Mouse (Mus musculus) megakaryocyte, embryonic 14.5 days (primary cell): ENCODE results near the gene Olfr357.

Experiments used
- FLI1 ChIP-seq: IDR thresholded peaks from 2 replicates; pipeline ENCODE4 v1.6.1; 2012; ENCODE audit warnings: low read length, inconsistent platforms, mixed read lengths
- GATA1 ChIP-seq: IDR thresholded peaks from 3 replicates; pipeline ENCODE4 v1.6.1; 2012; ENCODE audit warnings: mixed read lengths, low read length, inconsistent platforms, borderline replicate concordance

- no peak for TF ChIP-seq GATA1
- no peak for TF ChIP-seq FLI1
These were observed at the start of gene Olfr357 for GRCm38 (mm10) chr2:36993527-36993926.
